Mouse (Mus musculus): ENCODE measurements around the gene Wwc1. TPM values are rescaled to one million over a fixed set of nuclear protein-coding genes. Genes with fewer than 3 reads are reported as not detected.
A peak's percentile ranks its signal among the peaks of the same experiment; 100 is the strongest.

Gene Wwc1
- total RNA-seq, 1 experiment, result 30.4 TPM

GRCm38 (mm10) chr11:35840282-35840681, 140.0 kb downstream of the Wwc1 start:
- DNase-seq (ENCODE audit: low read depth, low spot score), result peak; percentile 84
- Histone ChIP-seq H3K9me3 (ENCODE audit: control insufficient read depth, insufficient read depth, low read depth, low read length) (no peaks in the 10 kb centered on the region), H3K9ac (ENCODE audit: insufficient read depth, low read depth, low read length, poor library complexity, severe bottlenecking) (peak overlapping the region; percentile 45), H3K4me1 (ENCODE audit: control insufficient read depth in 2 of 2, insufficient read depth in 2 of 2, low read length in 2 of 2, poor library complexity in 1 of 2) (peaks cover 0 to 13% of the 10 kb centered on the region in 2 experiments; a peak in 3 of 4 replicates), H3K36me3 (ENCODE audit: control insufficient read depth, insufficient read depth, low read length, poor library complexity, severe bottlenecking) (peaks cover 16% of the 10 kb centered on the region; the same call in 1 of the 2 replicates), H3K4me3 (ENCODE audit: insufficient read depth in 1 of 2, low read depth in 1 of 2, low read length in 2 of 2, poor library complexity in 1 of 2, severe bottlenecking in 1 of 2) (peak overlapping the region; percentile 35 to 40; a peak in 3 of 4 replicates), H3K27ac (ENCODE audit: insufficient read depth, low read depth, low read length, poor library complexity, severe bottlenecking) (peak overlapping the region; percentile 48)
- TF ChIP-seq HCFC1 (IDR thresholded peaks at IDR 0.05; ENCODE audit: borderline replicate concordance, insufficient read depth, low read length) (0 out of 2 replicates have a peak, but pooled peaks have one; percentile 25), ZNF384 (IDR thresholded peaks at IDR 0.05; ENCODE audit: low read depth, low read length) (no peak)
- in situ Hi-C loops (cut with MboI; ENCODE audit: low sequenced_read_pairs in 2 of 2, unreplicated experiment in 2 of 2), result no loop called here

DNA sequence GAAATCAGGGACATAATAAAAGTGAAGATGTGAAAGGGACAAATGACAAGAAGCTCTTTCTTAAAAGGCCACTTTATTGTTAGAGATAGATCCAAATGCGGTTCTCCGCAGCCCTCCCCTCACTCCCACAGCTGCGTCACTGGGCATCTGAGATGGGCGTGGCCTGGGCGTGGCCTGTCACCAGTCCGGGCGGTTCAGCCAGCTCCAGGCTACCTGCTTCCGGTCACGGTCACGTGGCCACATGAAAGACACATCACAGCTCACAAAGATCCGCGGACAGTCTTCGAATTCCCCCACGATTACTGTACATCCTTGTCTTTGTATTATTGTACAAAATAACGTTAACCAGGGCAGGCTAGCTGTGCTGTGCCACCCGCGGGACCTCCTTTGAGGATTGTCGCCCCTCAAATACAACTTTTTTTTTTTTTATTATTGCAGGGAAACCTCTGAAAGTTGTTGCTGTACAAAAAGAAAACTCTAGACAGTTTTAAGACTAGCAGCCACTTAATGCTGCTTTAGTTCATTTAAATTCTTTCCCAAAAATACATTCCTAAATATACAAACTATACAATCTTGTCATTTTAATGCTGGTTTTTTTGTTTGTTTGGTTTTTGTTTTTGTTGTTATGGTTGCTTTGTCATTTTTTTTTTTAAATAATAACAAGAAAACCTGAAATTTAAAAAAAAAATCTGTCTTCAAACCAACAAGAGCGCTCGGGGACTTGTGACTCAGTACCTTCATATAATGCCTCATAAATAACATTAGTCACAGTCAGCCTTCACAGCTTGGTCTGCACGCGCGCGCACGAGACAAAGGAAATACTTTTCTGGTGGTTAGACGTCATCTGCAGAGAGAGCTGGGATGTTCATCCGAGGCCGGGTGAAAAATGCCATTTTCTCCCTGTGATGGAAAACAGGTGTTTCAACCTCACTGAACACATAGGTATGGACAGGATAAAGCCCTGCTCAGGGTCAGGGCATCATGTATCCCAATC, 141.7 kb downstream of the Wwc1 start:
- Histone ChIP-seq H3K36me3 (ENCODE audit: control insufficient read depth, insufficient read depth, low read length, poor library complexity, severe bottlenecking) (peaks cover 16% of the 10 kb centered on the region; the same call in 1 of the 2 replicates), H3K4me1 (ENCODE audit: control insufficient read depth in 2 of 2, insufficient read depth in 2 of 2, low read length in 2 of 2, poor library complexity in 1 of 2) (peaks cover 0 to 7% of the 10 kb centered on the region in 2 experiments; a peak in 3 of 4 replicates), H3K4me3 (ENCODE audit: insufficient read depth in 1 of 2, low read depth in 1 of 2, low read length in 2 of 2, poor library complexity in 1 of 2, severe bottlenecking in 1 of 2) (peak overlapping the region; percentile 17 to 22; a peak in 3 of 4 replicates), H3K9ac (ENCODE audit: insufficient read depth, low read depth, low read length, poor library complexity, severe bottlenecking) (peak overlapping the region; percentile 61), H3K27ac (ENCODE audit: insufficient read depth, low read depth, low read length, poor library complexity, severe bottlenecking) (no peak overlapping the region), H3K9me3 (ENCODE audit: control insufficient read depth, insufficient read depth, low read depth, low read length) (no peaks in the 10 kb centered on the region)
- in situ Hi-C loops (cut with MboI; ENCODE audit: low sequenced_read_pairs in 2 of 2, unreplicated experiment in 2 of 2), result no loop called here
- peak; percentile 62 for DNase-seq (ENCODE audit: low read depth, low spot score)
- no peak for TF ChIP-seq HCFC1 (IDR thresholded peaks at IDR 0.05; ENCODE audit: borderline replicate concordance, insufficient read depth, low read length)
- no peak for TF ChIP-seq CHD2 (IDR thresholded peaks at IDR 0.05; ENCODE audit: low read depth, low read length)
- no peak for TF ChIP-seq MAFK (IDR thresholded peaks at IDR 0.05; ENCODE audit: insufficient read depth, low read depth, low read length)
- TF ChIP-seq ZC3H11A (IDR thresholded peaks at IDR 0.05; ENCODE audit: borderline replicate concordance, low read depth, low read length), result no peak
- TF ChIP-seq ZNF384 (IDR thresholded peaks at IDR 0.05; ENCODE audit: low read depth, low read length), result no peak

GRCm38 (mm10) chr11:35837156-35838126, 142.9 kb downstream of the Wwc1 start:
- in situ Hi-C loops (cut with MboI; ENCODE audit: low sequenced_read_pairs in 2 of 2, unreplicated experiment in 2 of 2), result no loop called here
- H3K4me1 ChIP-seq (ENCODE audit: control insufficient read depth in 2 of 2, insufficient read depth in 2 of 2, low read length in 2 of 2, poor library complexity in 1 of 2), result peaks cover 2 to 10% of the 10 kb centered on the region in 2 experiments
- H3K4me3 ChIP-seq (ENCODE audit: insufficient read depth in 1 of 2, low read depth in 1 of 2, low read length in 2 of 2, poor library complexity in 1 of 2, severe bottlenecking in 1 of 2), result no peak overlapping the region
- no peak for DNase-seq (ENCODE audit: low read depth, low spot score)
- H3K36me3 ChIP-seq (ENCODE audit: control insufficient read depth, insufficient read depth, low read length, poor library complexity, severe bottlenecking), result peaks cover 21% of the 10 kb centered on the region
- no peaks in the 10 kb centered on the region for H3K9me3 ChIP-seq (ENCODE audit: control insufficient read depth, insufficient read depth, low read depth, low read length)
- no peak overlapping the region for H3K27ac ChIP-seq (ENCODE audit: insufficient read depth, low read depth, low read length, poor library complexity, severe bottlenecking)
- TF ChIP-seq MAFK (IDR thresholded peaks at IDR 0.05; ENCODE audit: insufficient read depth, low read depth, low read length) (no peak), HCFC1 (IDR thresholded peaks at IDR 0.05; ENCODE audit: borderline replicate concordance, insufficient read depth, low read length) (no peak), ZNF384 (IDR thresholded peaks at IDR 0.05; ENCODE audit: low read depth, low read length) (no peak), CHD2 (IDR thresholded peaks at IDR 0.05; ENCODE audit: low read depth, low read length) (no peak)
- H3K9ac ChIP-seq (ENCODE audit: insufficient read depth, low read depth, low read length, poor library complexity, severe bottlenecking), result no peak overlapping the region

- Histone ChIP-seq H3K4me3 (ENCODE audit: insufficient read depth in 1 of 2, low read depth in 1 of 2, low read length in 2 of 2, poor library complexity in 1 of 2, severe bottlenecking in 1 of 2) (peak within 1 kb of the TSS; percentile 98), H3K36me3 (ENCODE audit: control insufficient read depth, insufficient read depth, low read length, poor library complexity, severe bottlenecking) (peaks cover 33% of the 10 kb centered on the region), H3K27ac (ENCODE audit: insufficient read depth, low read depth, low read length, poor library complexity, severe bottlenecking) (no peak within 1 kb of the TSS), H3K9me3 (ENCODE audit: control insufficient read depth, insufficient read depth, low read depth, low read length) (no peaks in the 10 kb centered on the region), H3K4me1 (ENCODE audit: control insufficient read depth in 2 of 2, insufficient read depth in 2 of 2, low read length in 2 of 2, poor library complexity in 1 of 2) (peaks cover 2 to 9% of the 10 kb centered on the region in 2 experiments), H3K9ac (ENCODE audit: insufficient read depth, low read depth, low read length, poor library complexity, severe bottlenecking) (peak within 1 kb of the TSS; percentile 95)
- peak; percentile 95 for DNase-seq (ENCODE audit: low read depth, low spot score)
- peak; percentile 61; the same call in 1 of the 2 replicates for TF ChIP-seq HCFC1 (IDR thresholded peaks at IDR 0.05; ENCODE audit: borderline replicate concordance, insufficient read depth, low read length)
- no peak for TF ChIP-seq MAFK (IDR thresholded peaks at IDR 0.05; ENCODE audit: insufficient read depth, low read depth, low read length)
- in situ Hi-C loops (cut with MboI; ENCODE audit: low sequenced_read_pairs in 2 of 2, unreplicated experiment in 2 of 2), result no loop called here
These were observed 146.1 kb downstream of the Wwc1 start, which contains the start of gene Rars for GRCm38 (mm10) chr11:35834022-35834760. Gene Rars, minus strand, starts transcription at chr11:35834506.

Data from ES-E14 (cell line).